Mouse (Mus musculus): ENCODE data around the gene Rhox8. TPM values are rescaled to one million over a fixed set of nuclear protein-coding genes. Genes with fewer than 3 reads are reported as not detected.
"Not testable (repeated sequence)": the region's sequence is repeated elsewhere in the genome, so short reads cannot be mapped to it uniquely, and the experiment has no call there.

Rhox8 gene
- total and polyA plus RNA-seq, 2 experiments from 2014 or later, result not detected

GRCm38 (mm10) chrX:37871641-37872040 is 7.1 kb downstream of the Rhox8 start:
- H3K36me3 ChIP-seq (replicated peaks; ENCODE audit: control insufficient read depth, insufficient read depth, low read length), result no peaks in the 10 kb centered on the region
- H3K9ac ChIP-seq (replicated peaks; ENCODE audit: low read depth, low read length), result no peak overlapping the region
- DNase-seq (ENCODE audit: low spot score), result no peak
- no peaks in the 10 kb centered on the region for H3K9me3 ChIP-seq (replicated peaks; ENCODE audit: control insufficient read depth, low read length)
- H3K4me1 ChIP-seq (ENCODE audit: control insufficient read depth, insufficient read depth), result no peaks in the 10 kb centered on the region
- H3K4me3 ChIP-seq (ENCODE audit: low read depth, low read length), result no peak overlapping the region
- TF ChIP-seq EP300 (IDR thresholded peaks at IDR 0.05; ENCODE audit: low read depth) (no peak), CTCF (IDR thresholded peaks at IDR 0.05; ENCODE audit: low read depth) (no peak)
- ATAC-seq (ENCODE audit: insufficient read depth, low read depth), result no peak
- no peak overlapping the region for H3K27ac ChIP-seq (ENCODE audit: low read depth)
- WGBS, result 85% methylated on average over 2 of the region's 2 CpGs
- H3K27me3 ChIP-seq (ENCODE audit: control insufficient read depth, insufficient read depth, low read length), result no peaks in the 10 kb centered on the region
- H3K4me2 ChIP-seq (ENCODE audit: low read depth, low read length), result no peak overlapping the region

DNA sequence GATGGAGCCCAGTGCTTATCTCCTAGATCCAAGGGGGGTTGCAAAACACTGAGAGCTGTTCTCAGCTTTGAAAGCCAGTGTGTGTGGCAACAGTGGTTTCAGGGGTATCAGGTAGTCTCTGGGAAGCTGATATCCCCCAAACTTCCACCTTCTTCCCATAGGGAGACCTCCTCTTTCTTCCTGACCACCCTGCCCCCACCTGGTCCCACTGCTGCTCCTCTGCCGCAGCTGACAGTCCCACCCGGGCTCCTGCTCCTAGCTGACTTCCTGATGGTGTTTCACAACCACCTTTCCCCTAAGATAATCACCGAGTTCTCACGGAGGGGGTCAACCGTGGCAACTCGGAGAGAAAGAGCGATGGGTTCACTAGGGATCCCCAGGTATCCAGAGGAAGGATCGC is 47.4 kb downstream of the Rhox8 start, which contains the start of gene Rhox7a:
Gene Rhox7a (plus strand): TSS at position 301 of the 400 bp plus-strand sequence.
- not testable (repeated sequence) for ATAC-seq (ENCODE audit: insufficient read depth, low read depth); H3K4me2 ChIP-seq (ENCODE audit: low read depth, low read length)
- 63% methylated on average over 8 of the region's 8 CpGs for WGBS

DNA sequence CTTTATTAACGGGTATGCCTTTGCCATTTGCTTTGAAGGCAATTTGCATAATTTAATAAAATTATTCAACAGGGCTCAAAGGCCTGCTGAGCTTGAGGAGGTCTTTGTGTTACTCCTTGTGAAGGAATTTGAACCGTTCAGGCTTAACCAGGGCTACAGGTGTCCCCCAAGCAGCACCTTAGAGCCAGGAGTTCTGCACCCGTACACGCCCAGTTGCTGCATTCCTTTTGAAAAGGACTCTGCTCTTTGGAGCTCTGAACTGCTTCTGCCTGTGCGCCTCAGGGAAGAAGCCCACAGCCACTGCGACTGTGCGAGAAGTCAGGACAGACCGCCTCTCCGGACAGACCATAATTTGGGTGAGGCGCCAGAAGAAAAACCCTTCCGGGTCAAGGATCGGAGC is 52.1 kb downstream of the Rhox8 start, which contains the start of gene Rhox6:
Gene Rhox6 (plus strand): TSS at position 301 of the 400 bp plus-strand sequence.
- not testable (repeated sequence) for H3K4me2 ChIP-seq (ENCODE audit: low read depth, low read length); H3K4me1 ChIP-seq (ENCODE audit: control insufficient read depth, insufficient read depth); DNase-seq (ENCODE audit: low spot score); H3K9ac ChIP-seq (replicated peaks; ENCODE audit: low read depth, low read length); H3K27ac ChIP-seq (ENCODE audit: low read depth); H3K4me3 ChIP-seq (ENCODE audit: low read depth, low read length); H3K36me3 ChIP-seq (replicated peaks; ENCODE audit: control insufficient read depth, insufficient read depth, low read length); H3K27me3 ChIP-seq (ENCODE audit: control insufficient read depth, insufficient read depth, low read length); H3K9me3 ChIP-seq (replicated peaks; ENCODE audit: control insufficient read depth, low read length); ATAC-seq (ENCODE audit: insufficient read depth, low read depth)
- WGBS, result 89% methylated on average over 4 of the region's 12 CpGs

More for the DNA sequence above, 47.4 kb downstream of the Rhox8 start, which contains the start of gene Rhox7a:
- not testable (repeated sequence) for H3K9ac ChIP-seq (replicated peaks; ENCODE audit: low read depth, low read length); DNase-seq (ENCODE audit: low spot score); H3K27ac ChIP-seq (ENCODE audit: low read depth); H3K27me3 ChIP-seq (ENCODE audit: control insufficient read depth, insufficient read depth, low read length); H3K9me3 ChIP-seq (replicated peaks; ENCODE audit: control insufficient read depth, low read length); H3K4me3 ChIP-seq (ENCODE audit: low read depth, low read length); H3K4me1 ChIP-seq (ENCODE audit: control insufficient read depth, insufficient read depth); H3K36me3 ChIP-seq (replicated peaks; ENCODE audit: control insufficient read depth, insufficient read depth, low read length)

Other genes with a start within 250 kb of the Rhox8 start
- gene Rhox2g, start 235.5 kb downstream of the Rhox8 start, total RNA-seq (2014; rRNA removed; ENCODE audit: low replicate concordance), result not detected in 2 replicates
- not detected in 2 replicates for gene Rhox2g, start 235.5 kb downstream of the Rhox8 start, polyA plus RNA-seq (2015; fragmentation: Nextera tagmentation; extraction: Ambion mirVana)
- not detected in 2 replicates for gene Rhox4g, start 227.6 kb downstream of the Rhox8 start, total RNA-seq (2014; rRNA removed; ENCODE audit: low replicate concordance)
- not detected in 2 replicates for gene Rhox4g, start 227.6 kb downstream of the Rhox8 start, polyA plus RNA-seq (2015; fragmentation: Nextera tagmentation; extraction: Ambion mirVana)
- not detected in 2 replicates for gene Rhox3h, start 210.2 kb downstream of the Rhox8 start, total RNA-seq (2014; rRNA removed; ENCODE audit: low replicate concordance)
- gene Rhox3h, start 210.2 kb downstream of the Rhox8 start, polyA plus RNA-seq (2015; fragmentation: Nextera tagmentation; extraction: Ambion mirVana), result not detected in 2 replicates
- not detected in 2 replicates for gene Rhox2h, start 205.7 kb downstream of the Rhox8 start, total RNA-seq (2014; rRNA removed; ENCODE audit: low replicate concordance)
- not detected in 2 replicates for gene Rhox2h, start 205.7 kb downstream of the Rhox8 start, polyA plus RNA-seq (2015; fragmentation: Nextera tagmentation; extraction: Ambion mirVana)
- gene Rhox5, start 74.1 kb downstream of the Rhox8 start, total RNA-seq (2014; rRNA removed; ENCODE audit: low replicate concordance), result 0.54 TPM in 1 of 2 replicates, not detected in the other
- 8.0 and 8.4 TPM in 2 replicates for gene Rhox5, start 74.1 kb downstream of the Rhox8 start, polyA plus RNA-seq (2015; fragmentation: Nextera tagmentation; extraction: Ambion mirVana)
- gene Rhox6, start 52.0 kb downstream of the Rhox8 start, total RNA-seq (2014; rRNA removed; ENCODE audit: low replicate concordance), result not detected in 2 replicates
- gene Rhox6, start 52.0 kb downstream of the Rhox8 start, polyA plus RNA-seq (2015; fragmentation: Nextera tagmentation; extraction: Ambion mirVana), result not detected in 2 replicates
- gene Rhox7a, start 47.3 kb downstream of the Rhox8 start, total RNA-seq (2014; rRNA removed; ENCODE audit: low replicate concordance), result not detected in 2 replicates
- gene Rhox7a, start 47.3 kb downstream of the Rhox8 start, polyA plus RNA-seq (2015; fragmentation: Nextera tagmentation; extraction: Ambion mirVana), result not detected in 2 replicates
- not detected in 2 replicates for gene Rhox7b, start 18.3 kb upstream of the Rhox8 start, total RNA-seq (2014; rRNA removed; ENCODE audit: low replicate concordance)
- not detected in 2 replicates for gene Rhox7b, start 18.3 kb upstream of the Rhox8 start, polyA plus RNA-seq (2015; fragmentation: Nextera tagmentation; extraction: Ambion mirVana)
- not detected in 2 replicates for gene Rhox9, start 22.8 kb upstream of the Rhox8 start, total RNA-seq (2014; rRNA removed; ENCODE audit: low replicate concordance)
- not detected in 2 replicates for gene Rhox9, start 22.8 kb upstream of the Rhox8 start, polyA plus RNA-seq (2015; fragmentation: Nextera tagmentation; extraction: Ambion mirVana)
- not detected in 2 replicates for gene Btg1-ps1, start 139.9 kb upstream of the Rhox8 start, total RNA-seq (2014; rRNA removed; ENCODE audit: low replicate concordance)
- not detected in 2 replicates for gene Btg1-ps1, start 139.9 kb upstream of the Rhox8 start, polyA plus RNA-seq (2015; fragmentation: Nextera tagmentation; extraction: Ambion mirVana)
- gene Btg1-ps2, start 164.2 kb upstream of the Rhox8 start, total RNA-seq (2014; rRNA removed; ENCODE audit: low replicate concordance), result not detected in 2 replicates
- gene Btg1-ps2, start 164.2 kb upstream of the Rhox8 start, polyA plus RNA-seq (2015; fragmentation: Nextera tagmentation; extraction: Ambion mirVana), result not detected in 2 replicates
- not detected in 2 replicates for gene Rhox10, start 187.5 kb upstream of the Rhox8 start, total RNA-seq (2014; rRNA removed; ENCODE audit: low replicate concordance)
- gene Rhox10, start 187.5 kb upstream of the Rhox8 start, polyA plus RNA-seq (2015; fragmentation: Nextera tagmentation; extraction: Ambion mirVana), result not detected in 2 replicates
- gene Rhox11, start 206.2 kb upstream of the Rhox8 start, total RNA-seq (2014; rRNA removed; ENCODE audit: low replicate concordance), result not detected in 2 replicates
- gene Rhox11, start 206.2 kb upstream of the Rhox8 start, polyA plus RNA-seq (2015; fragmentation: Nextera tagmentation; extraction: Ambion mirVana), result not detected in 2 replicates
- not detected in 2 replicates for gene Rhox12, start 232.0 kb upstream of the Rhox8 start, total RNA-seq (2014; rRNA removed; ENCODE audit: low replicate concordance)
- not detected in 2 replicates for gene Rhox12, start 232.0 kb upstream of the Rhox8 start, polyA plus RNA-seq (2015; fragmentation: Nextera tagmentation; extraction: Ambion mirVana)
- gene Rhox13, start 242.3 kb upstream of the Rhox8 start, total RNA-seq (2014; rRNA removed; ENCODE audit: low replicate concordance), result not detected in 2 replicates
- gene Rhox13, start 242.3 kb upstream of the Rhox8 start, polyA plus RNA-seq (2015; fragmentation: Nextera tagmentation; extraction: Ambion mirVana), result not detected in 2 replicates